Mouse (Mus musculus) yolk sac, embryonic 10.5 days (tissue): ENCODE data around the gene 5031439G07Rik.
A peak's percentile ranks its signal among the peaks of the same experiment; 100 is the strongest.

Source experiments
- DNase-seq: peaks from one replicate; pipeline ENCODE4 v3.0.0-alpha.2; 2017; ENCODE audit warnings: low spot score

Gene 5031439G07Rik

DNA sequence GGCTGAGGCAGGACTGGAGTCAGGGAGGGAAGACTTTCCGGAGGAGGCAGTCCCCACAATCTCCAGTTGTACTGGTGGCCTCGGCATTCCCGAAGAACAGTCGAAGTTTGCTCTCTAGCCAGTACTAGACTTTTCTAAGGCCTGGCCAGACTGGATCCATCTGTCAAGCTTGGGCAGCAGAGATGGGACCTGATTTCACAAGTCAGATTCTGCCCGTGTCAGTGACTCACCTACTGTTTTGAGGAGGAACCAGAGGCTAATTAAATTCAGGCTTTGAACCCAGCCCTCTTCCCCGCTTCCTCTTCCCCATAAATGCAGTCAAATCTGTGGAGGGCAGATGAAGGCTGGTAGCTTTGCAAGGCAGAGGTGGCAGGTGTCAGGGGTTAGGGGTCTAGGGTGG is 6.7 kb upstream of the 5031439G07Rik start:
- no peak for DNase-seq

DNA sequence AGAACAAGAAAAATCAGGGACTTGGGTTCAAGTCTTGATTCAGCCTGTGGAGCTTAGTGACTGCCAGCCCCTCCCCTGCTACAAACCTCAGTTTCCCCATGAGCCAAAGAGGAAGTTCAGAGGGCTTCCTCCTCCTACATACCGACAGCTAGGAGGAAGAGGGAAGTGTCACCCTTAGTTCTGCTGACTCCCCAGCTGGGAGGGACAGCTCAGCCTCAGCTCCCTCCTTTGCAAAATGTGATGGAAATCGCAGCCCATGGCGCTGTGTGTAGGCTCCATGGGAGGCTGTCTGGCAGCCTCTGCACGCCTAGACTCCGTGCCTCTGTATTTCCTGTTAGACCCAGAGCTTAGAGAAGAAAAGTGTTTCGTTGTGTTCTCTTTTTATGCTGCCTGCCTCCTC is 6.1 kb upstream of the 5031439G07Rik start:
- DNase-seq = no peak

DNA sequence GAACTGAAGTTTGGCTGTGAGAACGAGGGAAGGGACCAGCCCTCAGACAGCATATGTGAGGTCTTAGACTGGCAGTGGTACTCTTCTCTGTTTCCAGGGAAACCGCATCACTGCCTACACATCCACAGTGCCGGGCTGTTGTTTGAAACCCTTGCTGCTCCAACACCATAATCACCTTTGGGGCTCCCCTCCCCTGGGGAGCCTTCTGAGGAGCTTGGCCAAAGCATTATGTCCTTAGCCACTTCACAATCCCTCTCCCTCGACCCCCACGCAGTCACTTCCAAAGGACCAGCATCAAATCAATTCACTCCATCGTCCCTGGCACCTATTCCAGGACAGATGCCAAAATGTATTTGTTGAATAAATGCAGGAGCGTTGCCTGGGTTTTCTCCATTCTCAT is 1.4 kb upstream of the 5031439G07Rik start:
- DNase-seq = no peak

DNA sequence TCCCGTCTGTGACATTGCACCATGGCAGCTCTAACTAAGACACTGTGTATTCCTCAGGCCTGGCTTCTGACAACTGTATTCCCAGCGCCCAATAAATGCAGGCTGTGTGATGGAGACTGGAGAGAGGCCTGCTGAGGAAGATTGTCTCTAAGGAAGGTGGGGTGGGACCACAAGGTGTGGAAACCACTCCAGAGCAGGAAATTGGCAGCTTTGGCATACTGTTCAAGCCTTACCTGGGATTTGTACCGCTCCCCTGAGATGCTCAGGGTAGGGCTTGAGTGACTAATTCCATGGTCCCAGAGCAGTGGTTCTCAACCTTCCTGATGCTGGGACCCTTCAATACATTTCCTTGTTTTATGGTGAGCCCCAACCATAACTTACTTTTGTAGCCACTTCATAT is 747 bp upstream of the 5031439G07Rik start:
- no peak for DNase-seq

DNA sequence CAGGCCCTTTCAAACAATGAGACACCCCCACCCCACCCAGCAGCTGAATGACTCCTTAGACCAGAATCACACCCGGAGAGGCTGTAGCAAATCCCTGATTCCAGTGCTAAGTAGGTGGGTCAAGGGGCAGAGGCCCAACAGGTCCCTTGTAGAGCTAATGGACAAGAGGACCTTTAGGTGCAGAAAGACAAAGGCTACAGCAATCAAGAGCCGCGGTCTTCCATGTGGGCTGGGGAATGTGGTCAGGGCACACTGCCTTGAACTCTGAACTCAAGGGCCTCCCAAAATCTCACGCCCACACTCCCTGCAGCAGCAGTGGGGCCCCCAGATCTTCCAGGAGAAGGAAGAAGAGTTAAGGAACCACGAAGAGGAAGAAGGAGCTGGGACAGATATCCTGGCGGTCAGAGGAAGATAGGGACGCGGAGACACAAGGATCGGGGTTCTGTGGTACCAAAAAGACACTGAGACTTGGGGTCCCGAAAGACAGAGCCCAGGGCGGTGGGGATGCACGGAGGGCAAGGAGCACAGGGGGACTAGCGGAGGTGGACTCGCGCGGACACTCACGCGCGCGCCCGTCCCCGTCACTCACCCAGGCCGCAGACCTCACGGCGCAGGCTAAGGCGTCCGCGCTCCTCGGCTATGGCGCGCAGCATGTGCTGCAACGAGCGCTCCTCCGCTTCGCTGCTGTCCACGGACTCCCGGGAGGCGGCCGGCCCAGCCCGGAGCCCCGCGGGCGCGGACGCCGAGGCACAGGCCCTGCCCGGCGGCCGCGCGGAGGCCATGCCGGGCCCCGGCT is 1.1 kb downstream of the 5031439G07Rik start:
- DNase-seq = peak; percentile 38

DNA sequence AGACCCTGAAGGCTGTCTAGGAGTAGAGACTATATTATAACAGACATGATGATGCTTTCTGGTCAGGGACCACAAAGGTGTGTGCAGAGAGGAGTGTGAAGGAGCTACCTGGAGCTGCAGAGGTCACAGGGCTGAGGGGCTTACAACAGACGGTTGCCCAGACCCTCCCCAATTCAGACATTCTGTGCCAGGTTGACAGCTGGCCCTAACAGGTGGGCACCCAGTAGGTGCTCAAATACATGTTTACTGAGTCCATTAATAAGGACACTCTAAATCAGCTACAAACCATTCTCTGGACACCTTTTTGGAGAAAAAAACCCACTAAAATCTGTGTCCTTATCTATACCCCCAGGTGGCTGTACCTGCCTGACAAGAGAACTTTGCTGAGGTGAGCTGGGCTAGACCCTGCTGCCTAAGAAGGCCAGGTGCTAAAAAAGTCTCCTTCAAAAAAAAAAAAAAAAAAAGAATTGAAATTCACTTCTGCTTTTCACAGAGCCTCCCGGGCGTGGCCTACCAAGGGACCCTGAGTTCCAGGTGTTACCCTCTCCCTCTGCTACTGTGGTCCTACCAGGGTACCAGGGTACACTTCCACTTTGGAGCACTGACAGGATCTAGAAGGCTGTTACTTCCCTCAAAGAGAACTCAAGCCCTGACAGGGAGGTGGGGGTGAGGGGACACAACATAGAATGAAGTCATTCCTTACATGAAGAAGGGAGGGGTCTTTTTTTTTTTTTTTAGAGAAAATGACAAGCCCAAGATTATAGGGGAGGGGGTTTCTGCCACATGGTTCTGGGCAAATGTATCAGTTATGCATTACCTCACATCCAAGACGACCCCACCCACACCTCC is 2.0 kb downstream of the 5031439G07Rik start:
- DNase-seq = no peak

DNA sequence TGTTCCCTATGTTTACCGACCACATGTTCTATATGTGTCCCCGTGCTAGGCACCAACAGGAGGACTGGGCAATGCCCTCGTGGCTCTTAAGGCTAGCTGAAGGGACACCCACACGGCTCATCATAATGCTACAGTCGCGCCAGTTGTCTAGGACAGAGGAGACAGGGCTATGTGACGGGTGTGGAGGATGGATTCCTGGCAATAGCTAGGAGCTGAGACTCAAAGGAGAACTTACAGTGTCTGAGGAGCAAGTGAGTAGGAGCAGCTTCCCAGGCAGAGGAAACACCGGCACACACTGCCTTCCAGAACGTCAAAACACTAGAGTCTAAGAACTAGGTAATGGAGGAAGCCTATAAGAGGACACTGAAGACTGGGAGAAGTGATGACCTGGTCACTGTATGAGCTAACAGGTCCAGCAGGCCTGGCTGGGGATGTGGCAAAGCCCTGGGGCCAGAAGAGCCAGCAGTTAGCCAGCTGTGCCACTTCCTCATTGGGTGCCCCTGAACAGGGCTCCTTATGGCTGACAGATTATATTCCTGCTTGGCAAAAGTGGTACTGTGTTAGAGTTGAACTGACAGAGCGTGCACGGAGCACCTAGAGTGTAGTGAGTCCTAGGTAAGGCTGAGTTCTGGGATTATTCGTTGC is 2.7 kb downstream of the 5031439G07Rik start:
- no peak for DNase-seq

DNA sequence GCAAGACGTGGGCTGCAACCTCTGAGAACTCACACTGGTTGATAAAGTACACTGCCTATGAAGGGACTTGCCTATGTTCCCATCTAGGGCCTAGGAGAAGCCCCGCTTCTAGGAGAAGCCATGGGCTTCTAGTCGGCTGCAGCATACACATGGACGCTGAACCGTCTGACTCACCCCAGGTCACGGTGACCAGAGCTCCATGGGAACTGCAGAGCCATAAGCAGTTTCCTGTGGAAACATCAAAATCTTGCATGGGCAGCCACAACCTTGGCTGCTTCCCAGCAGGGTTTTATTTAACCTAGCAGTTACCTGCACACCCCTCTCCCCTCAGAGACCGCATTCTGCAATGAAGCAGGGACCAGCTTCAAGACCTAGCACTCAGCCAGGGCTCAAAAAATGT is 4.6 kb downstream of the 5031439G07Rik start:
- no peak for DNase-seq

DNA sequence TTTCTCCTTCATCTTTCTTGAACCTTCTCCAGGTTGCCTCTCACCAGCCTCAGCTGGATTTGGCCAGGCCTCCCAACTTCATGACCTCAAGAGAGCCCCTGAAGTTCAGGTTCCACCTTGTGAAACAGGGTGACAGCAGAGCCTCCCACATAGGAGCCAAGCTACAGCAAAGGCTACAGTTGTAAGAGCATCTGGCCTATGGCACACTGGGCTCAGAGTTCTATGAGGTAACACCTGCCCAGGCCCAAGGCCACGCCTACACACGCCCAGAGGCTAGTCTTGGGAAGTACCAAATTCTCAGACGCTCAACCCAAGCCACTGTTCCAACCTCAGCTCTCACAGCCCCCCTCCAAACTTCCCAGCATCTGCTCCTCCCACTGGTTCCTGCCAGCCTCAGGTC is 5.5 kb downstream of the 5031439G07Rik start:
- no peak for DNase-seq

DNA sequence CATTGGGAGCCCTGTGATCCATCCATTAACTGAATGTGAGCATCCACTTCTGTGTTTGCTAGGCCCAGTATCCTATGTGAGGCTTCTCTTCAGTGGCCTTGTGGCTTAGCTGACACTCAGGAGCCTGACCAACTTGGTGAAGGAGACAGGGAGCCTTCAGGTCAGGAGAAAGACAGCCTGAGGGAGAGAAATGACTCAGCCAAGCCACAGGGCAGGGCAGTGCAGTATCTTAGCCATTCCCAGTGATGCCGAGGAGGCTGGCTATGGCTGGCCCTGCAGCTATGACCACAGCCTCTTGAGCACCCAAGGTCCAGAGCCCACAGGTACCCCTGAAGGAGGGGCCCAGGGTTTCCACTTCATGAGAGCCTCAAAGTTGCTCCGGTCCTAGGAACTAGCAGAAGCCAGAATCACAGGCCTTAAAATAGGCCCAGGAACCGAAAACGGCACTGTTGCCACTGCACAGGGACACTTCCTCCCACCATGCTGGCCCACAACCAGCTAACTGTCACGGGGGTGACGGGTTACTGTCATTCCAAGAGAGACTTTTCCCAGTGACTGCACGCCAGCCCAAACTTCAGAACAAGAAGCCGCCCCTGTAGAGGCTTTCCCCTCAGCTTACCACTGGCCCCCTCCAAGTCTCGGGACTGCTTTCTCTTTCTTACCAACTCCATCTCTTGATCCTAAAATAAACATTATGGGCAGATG is 6.6 kb downstream of the 5031439G07Rik start:
- no peak for DNase-seq

DNA sequence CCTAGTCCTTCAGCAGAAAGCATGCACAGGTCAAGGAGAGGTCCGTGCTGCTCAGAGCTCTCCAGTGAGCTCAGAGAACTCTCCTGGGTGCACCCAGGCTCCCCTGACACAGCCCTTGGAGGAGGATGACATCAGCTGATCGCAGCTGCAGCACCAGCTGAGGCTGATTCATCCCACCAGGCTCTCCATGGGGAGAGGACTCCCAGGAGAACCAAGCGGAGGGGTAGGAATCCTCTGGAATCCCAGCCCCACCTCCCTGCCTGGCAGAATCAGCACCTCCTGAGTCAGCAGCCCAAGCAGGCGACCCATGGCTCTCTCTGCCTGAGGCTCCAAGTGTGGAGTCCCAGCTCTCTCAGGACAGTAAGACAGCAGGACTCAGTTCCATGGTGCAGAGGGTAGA is 12.6 kb downstream of the 5031439G07Rik start:
- no peak for DNase-seq

DNA sequence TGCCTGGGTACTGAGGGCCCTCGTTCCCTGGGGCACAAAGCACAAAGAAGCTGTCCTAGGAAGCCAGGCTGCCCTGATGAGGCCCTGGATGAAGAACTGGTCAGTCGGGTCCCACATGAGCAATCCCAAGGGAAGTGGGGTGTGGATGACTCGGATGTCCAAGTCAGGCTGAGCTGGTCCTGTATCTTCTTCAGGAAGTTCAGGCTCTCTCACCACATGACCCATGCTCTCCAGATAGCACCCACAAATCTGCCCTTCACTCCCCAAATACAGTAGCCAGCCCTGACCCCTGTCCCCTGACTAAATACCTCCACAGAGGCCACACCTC is 14.8 kb downstream of the 5031439G07Rik start:
- DNase-seq = no peak

DNA sequence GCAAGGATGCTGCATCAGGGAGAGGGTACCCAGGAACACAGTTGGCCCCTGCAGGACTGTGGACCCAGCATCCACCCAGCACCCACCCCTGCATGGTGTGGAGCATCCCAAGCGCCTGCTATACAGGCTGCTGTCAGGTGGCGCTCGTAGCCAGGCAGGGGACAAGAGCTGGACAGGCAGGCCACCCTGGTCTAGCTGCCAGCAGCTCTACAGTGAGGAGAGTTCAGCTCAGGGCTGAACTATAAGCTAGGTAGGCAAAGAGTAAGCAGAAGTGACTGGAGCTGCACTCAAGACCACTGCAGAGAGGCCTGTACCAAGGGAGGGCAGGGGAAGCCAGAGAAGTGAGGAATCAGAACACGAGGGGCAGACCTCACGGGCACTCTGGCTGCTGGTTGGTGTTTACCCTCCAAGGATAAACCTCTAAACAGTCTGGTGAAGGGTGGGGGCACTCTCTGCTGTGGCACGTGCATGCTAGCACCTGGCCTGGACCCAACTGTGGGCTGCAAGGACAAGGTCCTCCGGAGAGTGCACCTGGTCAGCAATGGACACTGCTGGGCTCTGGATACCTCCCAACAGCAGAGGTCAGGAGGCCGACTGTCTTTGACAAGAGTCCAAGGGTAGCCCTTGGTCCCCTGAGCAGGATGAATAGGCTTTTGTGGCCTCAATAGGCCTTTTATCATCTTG is 15.3 kb downstream of the 5031439G07Rik start:
- no peak for DNase-seq

DNA sequence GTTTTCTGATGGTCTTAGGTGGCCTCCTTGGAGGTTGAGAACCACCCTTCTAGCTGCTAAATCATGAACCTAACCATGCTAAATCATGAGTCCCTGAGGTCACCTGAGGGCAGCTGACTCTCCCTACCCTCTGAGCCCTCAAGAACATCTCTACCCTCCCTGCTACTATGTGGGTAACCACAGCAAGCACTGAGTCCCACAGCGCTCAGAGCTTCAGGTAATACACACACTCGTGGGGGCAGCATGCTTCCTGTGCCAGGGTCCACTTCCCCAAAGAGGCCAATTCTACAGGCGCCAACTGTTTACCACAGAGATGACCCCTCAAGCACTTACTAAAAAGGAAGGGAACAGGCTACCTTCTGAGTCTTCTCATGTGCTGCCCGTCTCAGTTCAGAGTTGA is 19.8 kb downstream of the 5031439G07Rik start:
- no peak for DNase-seq

DNA sequence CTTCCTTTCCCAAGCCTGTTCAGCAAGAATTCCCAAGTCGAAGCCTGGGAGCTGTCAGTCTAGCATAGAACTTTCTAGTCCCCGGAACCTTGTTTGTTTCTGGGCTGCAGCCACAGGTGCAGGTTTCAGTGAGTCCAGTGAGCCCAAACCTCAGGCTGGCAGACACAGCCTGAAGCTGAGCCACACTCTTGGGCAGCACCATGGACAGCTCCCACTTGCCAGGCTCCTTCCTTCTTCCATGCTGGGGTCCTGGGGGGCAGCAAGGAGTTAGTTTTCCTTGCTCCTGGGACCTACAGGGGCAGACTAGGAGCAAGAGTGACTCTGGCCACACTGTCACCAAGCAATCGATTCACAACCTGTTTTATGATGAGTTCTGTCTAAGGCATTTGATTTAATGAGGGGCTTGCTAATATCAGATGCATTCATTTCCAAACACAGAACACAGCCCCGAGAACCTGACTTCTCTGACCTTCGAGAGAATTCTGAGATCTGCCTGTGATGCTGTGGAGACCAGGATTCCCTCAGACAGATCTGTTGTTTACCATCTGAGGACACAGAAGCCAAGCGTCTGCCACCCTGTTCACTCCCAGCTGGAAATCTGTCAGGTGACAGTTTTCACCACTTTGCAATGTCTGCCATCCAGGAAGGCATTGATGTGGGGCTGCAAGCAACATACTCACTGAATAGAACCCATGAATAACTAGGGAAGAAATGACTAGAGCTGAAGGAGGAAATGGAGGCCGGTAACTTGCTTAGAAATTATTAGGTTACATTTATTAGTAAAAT is 22.6 kb downstream of the 5031439G07Rik start:
- peak; percentile 24 for DNase-seq

DNA sequence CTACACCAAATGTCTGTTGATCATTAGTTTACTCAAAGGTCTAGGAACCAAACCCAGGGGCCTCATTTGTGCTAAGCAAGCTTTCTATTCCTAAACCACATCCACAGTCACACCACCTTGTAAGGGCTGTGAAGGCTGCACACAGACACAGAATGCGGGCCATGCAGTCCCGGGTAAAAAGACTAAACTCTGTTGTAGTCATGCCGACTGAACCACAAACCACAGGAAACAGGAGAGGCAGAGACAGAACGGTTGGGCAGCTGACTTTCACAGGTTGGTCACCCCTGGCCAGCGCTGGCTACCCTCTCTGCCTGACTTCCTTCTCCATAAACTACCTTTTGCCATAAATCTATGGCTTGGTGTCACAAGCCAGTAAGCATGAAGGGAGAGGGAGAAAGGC is 23.6 kb downstream of the 5031439G07Rik start:
- DNase-seq = no peak

DNA sequence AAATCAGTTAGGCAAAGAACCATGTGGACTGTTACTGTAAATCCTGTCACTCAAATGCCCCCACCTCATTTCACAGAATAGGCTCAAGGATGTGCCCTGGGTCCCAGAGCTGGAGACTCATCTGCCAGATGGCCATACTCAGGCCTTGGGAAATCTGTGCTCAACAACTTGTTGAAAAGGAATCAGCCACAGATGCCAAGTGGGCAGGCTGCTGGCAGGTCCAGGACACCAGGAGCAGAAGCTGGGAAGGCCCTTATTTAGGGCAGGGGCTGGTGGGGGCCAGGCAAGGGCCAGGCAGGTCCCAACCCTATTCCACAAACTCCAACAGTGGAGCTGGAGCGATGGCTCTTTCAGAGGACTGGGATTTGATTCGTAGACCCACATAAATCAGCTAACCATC is 25.8 kb downstream of the 5031439G07Rik start:
- DNase-seq = no peak

DNA sequence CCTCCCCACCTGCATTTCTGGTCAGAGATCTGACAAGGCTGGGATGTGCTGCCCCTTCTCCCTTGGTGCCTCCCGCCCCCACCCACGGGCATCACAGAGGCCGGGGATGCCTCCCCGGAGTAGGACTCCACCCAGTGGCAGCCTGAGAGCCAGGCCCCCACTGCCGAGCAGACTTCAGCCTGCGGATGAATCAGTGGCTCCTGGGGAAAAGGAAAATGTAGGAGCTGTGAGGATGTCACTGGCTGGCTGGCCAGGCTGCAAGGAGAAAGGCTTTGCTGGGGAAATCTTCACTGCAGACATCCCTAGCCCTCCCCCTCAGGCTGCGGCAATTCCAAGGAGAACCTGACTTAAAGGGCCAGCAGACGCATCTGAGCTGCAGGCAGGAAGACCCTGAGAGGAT is 27.7 kb downstream of the 5031439G07Rik start:
- DNase-seq = no peak

DNA sequence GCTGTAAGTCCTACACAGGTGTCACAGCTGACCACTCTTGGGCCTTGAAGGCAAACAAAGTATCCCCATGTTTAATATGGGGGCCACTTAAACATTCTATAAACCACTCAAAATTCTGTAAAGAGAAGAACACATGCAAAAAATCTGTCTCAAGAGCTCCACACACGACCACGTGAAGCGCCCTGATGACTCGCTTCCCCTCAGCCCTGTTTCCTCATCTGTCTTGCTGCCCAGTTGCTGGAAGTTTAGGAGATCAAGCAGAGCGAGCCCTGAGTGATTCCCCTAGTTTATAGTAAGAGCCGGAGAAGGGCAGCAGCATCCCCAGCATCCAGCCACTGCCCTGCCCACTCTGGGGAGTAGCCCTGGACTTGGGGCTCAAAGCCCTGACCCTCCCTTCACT is 28.5 kb downstream of the 5031439G07Rik start:
- no peak for DNase-seq

DNA sequence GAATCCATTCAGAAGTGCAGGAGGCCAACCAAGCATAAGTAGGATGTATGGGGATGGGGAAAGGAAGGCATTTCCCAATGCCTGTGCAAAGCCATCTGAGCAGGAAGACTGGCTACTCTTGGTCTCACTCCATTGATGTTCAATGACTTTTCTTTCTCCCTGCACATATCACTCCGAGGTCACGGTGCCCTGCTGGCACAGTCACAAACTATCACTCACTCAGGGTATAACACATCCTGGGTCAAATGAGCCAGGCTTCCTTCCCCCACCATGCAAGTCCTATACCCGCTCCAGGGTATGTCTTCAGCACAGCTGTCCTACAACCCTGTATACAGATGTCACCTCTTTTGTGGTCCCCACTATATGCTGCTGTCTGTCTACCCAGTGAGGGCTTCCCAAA is 30.0 kb downstream of the 5031439G07Rik start:
- DNase-seq = no peak

DNA sequence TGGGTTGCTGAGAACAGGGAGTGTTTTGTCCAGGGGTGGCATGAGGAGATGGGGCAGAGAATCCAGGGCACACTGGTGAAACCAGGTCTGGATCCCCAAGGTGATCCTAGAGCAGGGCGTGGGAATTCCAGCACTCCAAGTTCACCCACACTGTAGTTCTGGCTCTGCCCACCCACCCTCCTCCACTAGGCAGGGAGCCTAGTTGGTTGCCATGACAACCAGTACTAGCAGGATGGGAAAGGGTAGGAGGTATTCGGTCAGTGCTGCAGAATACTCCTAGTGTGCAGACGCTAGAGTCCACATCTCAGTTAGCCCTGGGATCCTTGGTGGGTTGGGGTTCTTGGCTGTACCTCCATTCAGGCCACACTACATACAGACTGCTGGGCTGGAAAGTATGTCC is 30.5 kb downstream of the 5031439G07Rik start:
- DNase-seq = no peak
